Mouse (Mus musculus) fat pad, adult 2 months (tissue): Measurements from ENCODE around the gene Farp1.
A peak's percentile ranks its signal among the peaks of the same experiment; 100 is the strongest.
"Not testable (repeated sequence)": the region's sequence is repeated elsewhere in the genome, so short reads cannot be mapped to it uniquely, and the experiment has no call there.

Experiments used
- DNase-seq: peaks from one replicate; pipeline ENCODE4 v3.0.0-alpha.2; 2011; ENCODE audit warnings: low read depth, low spot score; ENCODE audit errors: extremely low read depth

Gene Farp1

DNA sequence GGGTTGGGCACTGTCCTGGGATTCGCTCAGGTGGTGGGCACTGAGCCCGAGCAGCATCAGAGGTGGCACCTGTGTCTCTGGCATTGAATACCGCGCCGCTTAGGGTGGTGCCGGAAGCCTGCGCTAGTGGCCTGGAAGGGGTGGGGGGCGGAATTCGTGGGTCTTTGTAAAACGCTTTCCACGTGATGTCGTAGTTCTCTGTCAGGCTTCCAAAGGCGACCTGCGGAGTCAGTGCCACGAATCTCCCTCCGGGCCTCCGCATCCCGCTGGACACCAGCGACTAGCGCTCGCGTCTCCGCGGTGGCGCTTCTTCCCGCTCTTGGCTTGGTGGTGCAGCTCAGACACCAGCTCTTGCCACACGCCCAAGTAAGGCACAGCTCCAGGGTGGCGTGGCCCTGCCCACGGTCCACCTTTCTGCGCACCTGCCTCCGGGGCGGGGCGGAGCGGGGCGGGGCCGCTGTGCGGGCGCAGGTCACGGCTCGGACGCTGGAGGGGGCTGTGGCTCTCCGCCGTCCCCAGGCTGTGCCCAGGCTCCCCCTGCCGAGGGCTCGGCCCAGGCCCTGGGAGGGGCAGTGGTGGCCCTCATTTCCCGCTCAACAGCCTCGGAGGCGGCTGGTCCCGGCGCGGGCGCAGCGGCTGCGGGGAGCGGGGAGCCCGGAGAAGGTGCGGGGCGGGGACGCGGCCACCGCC lies at the start of gene Farp1:
Farp1 (plus strand) TSS at position 228 of the 690 bp plus-strand sequence.
- peak; percentile 10 for DNase-seq

GRCm38 (mm10) chr14:120989126-120989525 lies 45.9 kb upstream of the Farp1 start:
- DNase-seq, result no peak

GRCm38 (mm10) chr14:120997686-120998085 lies 37.3 kb upstream of the Farp1 start:
- DNase-seq, result no peak

DNA sequence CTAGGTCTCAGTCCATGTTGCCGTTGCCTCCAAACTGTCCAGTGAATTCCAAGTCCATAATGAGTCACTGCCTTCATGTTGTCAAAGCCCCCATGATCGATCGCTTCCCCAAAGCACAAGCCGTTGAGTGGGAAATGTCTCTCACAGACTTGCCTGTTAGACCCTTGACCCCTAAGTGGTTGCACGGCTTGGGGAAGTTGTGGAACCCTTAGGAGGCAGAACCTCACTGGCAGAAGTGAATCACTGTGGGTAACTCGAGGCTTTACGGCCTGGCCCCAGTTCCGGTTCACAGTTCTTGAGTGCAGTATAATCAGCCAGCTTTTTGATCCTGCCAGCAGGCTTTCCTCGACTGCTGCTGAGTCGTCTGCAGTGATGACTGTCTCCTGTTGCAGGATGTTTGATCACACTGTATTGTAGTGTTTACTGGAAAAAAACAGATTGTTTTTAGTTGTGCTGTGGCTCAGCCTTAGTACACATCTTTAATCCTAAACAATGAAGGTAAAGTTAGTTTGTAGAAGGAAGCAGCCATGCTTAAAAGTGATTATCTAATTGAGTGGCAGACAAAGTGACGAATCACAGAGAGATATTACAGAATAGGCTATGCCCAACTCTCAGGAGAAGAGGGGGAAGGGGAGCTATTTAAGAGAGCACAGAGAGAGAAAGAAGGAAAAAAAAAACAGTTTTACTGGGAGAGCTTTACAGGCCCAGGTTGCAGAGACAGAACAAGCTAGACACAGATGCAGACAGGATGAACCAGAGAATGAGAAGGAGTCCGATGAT lies 34.2 kb upstream of the Farp1 start:
- no peak for DNase-seq

- DNase-seq, result no peak
Measured at GRCm38 (mm10) chr14:121005621-121006020, 29.4 kb upstream of the Farp1 start.

- DNase-seq, result no peak
Measured at GRCm38 (mm10) chr14:121006021-121006420, 29.0 kb upstream of the Farp1 start.

DNA sequence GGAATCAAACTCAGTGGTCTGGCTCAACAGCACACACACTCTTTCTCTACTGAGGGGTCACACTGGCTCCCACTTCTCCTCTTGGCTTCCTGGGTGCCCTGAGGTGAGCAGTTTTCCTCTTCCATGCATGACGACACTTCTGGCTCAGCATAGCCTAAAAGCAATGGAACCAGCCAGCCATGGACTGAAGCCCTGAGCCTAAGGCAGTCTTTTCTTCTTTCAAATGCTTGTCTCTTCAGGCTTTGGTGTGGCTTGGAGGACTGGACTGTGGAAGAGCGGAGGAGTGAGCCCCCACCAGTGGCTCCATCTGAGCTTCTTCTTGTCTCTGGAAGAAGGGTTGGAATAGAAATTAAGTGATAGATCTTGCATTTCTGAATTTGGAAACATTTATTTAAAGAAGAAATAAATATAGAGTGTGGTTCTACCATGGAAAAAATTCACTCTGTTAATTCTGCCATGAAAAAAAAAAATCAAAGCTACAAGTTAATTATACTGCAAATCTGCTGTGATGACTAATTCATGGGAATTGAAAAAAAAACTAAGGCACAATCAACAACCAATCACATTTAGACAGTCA lies 19.8 kb upstream of the Farp1 start:
- no peak for DNase-seq

DNA sequence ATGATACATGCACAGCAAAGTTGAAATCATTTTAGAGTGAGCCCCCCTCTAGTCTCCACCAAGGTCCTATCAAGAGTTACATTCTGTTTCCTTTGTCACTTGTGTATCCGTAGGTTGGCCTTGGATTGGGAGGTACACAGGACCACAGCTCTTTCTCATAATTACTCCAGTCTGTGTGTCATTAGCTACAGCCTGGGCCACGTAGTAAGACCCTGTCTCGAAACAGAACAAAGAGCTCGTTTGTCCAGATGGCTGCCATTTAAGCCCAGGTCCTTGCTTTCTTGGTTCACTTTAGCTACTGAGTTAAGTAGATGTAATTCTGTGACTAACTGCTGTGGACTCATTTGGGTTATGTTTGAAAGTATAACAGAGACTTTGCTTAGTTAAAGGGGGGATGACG lies 12.6 kb upstream of the Farp1 start:
- no peak for DNase-seq

GRCm38 (mm10) chr14:121025381-121025780 lies 9.6 kb upstream of the Farp1 start:
- no peak for DNase-seq

GRCm38 (mm10) chr14:121031396-121031795 lies 3.6 kb upstream of the Farp1 start:
- no peak for DNase-seq

DNA sequence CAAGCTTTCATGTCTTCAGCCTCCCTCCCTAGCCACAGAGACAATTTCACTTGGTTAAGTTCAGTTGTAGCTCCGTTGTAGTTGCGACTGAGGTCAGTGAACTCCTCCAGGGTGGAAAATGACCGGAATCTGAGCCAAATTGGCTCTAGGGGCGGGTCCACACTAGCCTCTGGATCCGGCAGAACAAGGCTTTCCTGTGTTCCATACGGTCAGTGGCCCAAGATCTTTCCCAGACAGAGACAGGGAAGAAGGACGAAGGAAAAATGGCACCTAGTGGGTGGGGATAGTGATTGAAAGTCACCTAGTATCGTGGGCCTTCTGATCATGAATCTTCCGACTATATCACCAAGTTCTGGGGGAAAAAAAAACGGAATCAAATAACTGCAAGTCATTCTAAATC lies 475 bp upstream of the Farp1 start:
- DNase-seq, result no peak

GRCm38 (mm10) chr14:121035663-121036473 lies 868 bp downstream of the Farp1 start:
- DNase-seq, result no peak

DNA sequence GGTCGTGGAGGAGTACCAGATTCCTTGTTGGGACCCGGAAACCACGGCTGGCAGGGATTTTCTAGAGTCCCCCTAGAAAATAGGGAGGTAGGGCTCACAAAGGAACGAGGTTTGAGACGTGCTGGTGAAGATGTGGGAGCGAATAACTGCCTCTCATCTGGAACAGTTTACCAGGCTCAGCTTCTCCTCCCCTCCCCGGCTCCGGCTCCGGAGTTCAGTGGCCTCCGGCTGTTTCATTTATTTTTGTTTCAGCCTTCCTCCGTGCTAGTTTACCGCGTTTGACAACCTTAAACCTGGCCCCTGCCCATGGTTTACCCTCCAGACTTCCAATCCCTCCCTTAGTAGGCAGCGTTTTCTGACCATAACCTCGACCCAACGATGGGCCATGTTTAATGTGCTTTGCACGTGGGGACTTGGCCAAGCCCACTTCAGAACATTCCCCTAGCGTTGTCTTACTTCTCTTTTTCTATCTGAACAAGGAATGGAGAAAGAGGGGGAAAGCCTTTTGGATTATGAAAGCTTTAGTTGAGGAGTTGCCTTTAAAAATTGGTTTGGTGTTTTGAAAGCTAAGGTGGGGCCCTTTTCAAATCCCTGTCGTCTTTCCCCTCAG lies 1.7 kb downstream of the Farp1 start:
- DNase-seq, result no peak

GRCm38 (mm10) chr14:121037276-121037675 lies 2.3 kb downstream of the Farp1 start:
- DNase-seq, result no peak

DNA sequence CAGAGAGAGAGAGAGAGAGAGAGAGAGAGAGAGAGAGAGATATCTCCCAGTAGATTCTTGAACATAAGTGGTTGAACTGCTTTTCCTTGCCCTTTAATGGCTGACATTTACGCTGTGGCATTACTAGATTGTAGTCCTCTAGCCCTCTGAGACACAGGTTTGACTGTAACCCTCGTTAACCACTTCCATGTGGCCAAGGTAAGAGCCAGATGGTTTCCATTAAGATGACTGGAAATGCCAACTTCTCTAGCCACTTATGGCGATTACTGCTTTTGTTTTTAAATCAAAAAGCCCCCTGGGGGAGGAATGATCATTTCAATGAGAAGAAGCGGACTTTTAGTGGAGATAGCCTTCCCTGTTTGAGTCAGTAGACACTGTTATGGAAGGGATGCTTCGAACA lies 3.7 kb downstream of the Farp1 start:
- DNase-seq, result no peak

DNA sequence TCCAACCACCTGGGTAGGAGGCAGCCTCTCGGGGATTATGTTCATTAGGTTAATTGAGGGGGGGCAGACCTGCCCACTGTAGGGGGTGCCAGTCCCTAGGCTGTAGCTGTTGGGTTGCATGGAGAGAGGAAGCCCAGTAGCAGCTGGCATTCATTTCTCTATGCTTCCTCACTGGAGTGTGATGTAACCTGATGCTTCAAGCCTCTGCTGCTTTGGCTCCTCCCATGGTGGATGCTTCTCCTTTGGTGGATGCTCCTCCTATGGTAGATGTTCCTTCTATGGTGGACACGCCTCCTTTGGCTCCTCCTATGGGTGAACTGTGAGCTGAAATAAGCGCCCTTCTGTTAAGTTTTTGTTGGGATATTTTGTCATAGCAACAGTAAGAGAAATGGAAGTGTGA lies 9.1 kb downstream of the Farp1 start:
- no peak for DNase-seq

DNA sequence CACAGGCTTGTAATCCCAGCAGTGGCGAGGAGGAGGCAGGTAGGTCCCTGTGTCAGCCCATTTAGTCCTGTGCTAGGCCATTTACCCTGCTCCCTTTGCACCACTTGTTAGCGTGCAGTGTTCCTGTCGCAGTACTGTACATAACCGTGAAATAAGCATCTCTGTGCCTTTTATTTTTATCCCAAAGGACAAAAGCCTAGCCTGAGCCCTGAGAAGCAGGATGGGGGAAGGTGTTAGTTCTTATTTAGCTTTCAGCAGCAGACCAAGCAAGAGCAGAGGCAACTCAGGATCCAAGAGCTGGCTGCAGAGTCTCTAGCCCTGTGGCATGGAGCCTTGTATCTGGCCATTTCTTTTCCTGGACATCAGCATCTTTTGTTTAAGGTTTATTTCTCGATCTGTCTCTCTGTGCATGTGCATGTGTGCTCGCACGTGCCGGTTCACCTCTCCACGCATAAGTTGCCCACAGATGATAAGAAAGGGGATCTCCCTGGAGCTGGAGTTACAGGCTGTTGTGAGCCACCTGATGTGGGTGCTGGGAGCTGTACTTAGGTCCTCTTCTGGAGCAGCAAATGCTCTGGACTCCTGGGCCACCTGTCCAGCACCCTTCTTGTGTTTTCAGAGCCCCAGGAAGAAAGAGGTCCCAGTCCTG lies 11.4 kb downstream of the Farp1 start:
- no peak for DNase-seq

- DNase-seq, result no peak
Measured at GRCm38 (mm10) chr14:121047780-121048179, 12.8 kb downstream of the Farp1 start.

DNA sequence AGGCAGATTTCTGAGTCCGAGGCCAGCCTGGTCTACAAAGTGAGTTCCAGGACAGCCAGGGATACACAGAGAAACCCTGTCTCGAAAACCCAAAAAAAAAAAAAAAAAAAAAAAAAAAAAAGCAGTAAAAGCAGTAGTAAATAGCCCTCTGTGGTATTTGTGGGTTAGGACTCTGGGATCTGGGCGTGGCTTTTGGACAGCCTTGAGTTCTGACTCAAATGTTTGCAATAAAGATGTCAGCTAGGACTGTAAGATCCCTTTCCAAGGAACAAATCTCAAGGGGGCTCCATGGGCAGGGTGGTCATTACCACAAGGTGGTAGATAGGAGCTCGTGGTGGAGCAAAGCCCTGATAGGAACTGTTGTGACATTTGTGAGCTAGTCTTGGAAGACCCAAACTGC lies 16.0 kb downstream of the Farp1 start:
- not testable (repeated sequence) for DNase-seq

DNA sequence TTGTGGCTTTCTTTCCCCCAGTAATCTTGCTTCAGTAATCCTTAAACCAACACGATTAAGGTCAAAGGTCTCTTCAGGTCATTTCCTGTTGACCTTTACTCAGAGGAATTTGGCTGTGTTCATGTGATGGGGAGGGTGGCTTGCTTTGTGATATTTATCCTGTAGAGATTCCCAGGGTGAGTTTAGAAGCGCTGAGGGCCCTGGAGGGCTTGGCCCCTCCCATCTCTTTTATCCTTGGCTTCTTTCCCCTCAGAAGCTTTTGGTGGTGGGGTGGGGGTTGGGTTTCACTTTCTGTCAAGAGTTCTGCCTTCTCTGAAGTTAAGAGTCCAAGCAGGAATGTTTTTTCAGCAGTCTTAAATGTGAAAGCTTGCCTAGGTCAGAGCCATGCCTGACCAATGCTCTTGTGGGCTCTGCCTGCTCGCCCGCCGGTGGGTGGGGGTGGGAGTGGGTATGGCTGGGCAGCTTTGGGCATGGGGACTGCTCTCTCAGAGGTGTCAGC lies 18.1 kb downstream of the Farp1 start:
- no peak for DNase-seq
